Mouse (Mus musculus): ENCODE data around the gene Fgfr2. TPM values are rescaled to one million over a fixed set of nuclear protein-coding genes. Genes with fewer than 3 reads are reported as not detected.
A peak's percentile ranks its signal among the peaks of the same experiment; 100 is the strongest.

The Fgfr2 gene
- polyA plus RNA-seq, 1 experiment from 2014 or later = 33.9 TPM

DNA sequence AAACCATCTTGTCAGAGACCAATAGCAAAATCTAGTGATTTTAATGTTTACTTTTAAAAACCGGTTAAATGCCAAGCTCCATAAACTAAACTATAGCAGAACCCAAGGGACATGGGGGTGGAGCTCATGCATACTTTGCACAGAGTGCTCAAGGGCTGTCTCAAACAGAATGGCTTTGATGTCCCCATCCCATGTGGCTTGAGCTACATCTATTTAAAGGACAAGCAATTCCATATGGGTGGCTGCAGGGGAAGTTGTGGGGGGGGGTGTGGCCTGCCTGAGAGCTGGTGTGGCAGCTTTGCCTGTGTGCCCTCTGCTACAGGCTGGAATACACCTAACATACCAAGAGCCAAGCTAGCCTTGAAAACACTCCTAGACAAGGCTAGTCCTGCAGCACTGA lies 98.5 kb downstream of the Fgfr2 start:
- no peaks in the 10 kb centered on the region; the same call in 1 of the 2 replicates for H3K36me3 ChIP-seq
- no peaks in the 10 kb centered on the region for H3K27me3 ChIP-seq
- peaks cover 33% of the 10 kb centered on the region for H3K4me1 ChIP-seq (replicated peaks)
- no peak overlapping the region for H3K4me3 ChIP-seq
- ATAC-seq (ENCODE audit: low FRiP score) = no peak
- H3K27ac ChIP-seq = no peak overlapping the region
- H3K4me2 ChIP-seq = no peak overlapping the region
- 74% methylated on average over 1 of the region's 1 CpGs for WGBS
- H3K9ac ChIP-seq = no peak overlapping the region
- no peaks in the 10 kb centered on the region for H3K9me3 ChIP-seq

DNA sequence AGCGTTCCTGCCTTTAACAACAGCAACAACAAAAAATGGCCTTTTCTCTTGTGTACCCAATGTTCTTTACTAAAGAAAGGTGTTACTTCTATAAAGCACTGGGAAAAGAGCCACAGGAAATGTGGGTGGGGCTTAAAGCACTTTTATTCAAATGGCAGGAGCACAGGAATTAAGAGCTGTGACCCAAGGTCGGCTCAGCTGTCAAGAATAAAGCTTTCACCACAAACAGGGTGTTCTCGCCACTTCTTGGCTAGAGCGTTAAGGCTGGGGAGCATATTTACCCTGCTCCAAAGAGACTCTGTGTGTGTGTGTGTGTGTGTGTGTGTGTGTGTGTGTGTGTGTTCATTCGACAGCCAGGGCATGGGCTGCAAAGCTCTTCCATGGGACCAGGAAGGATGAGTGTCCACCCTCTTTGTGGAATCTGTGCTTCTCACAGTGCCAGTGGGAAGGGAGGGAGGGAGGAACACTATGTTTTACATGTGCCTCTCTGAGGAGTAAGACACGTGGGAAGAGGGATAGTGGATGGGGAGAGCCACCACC lies 103.6 kb downstream of the Fgfr2 start:
- no peak overlapping the region for H3K4me3 ChIP-seq
- 37% methylated on average over 6 of the region's 6 CpGs for WGBS
- no peaks in the 10 kb centered on the region for H3K9me3 ChIP-seq
- no peaks in the 10 kb centered on the region; the same call in 1 of the 2 replicates for H3K36me3 ChIP-seq
- 0 out of 2 replicates have a peak, but pooled peaks have one; percentile 33 for ATAC-seq (ENCODE audit: low FRiP score)
- H3K4me1 ChIP-seq (replicated peaks) = peaks cover 48% of the 10 kb centered on the region
- 0 out of 2 replicates have a peak overlapping the region, but pooled peaks have one; percentile 20 for H3K27ac ChIP-seq
- H3K27me3 ChIP-seq = no peaks in the 10 kb centered on the region
- no peak overlapping the region for H3K9ac ChIP-seq
- no peak overlapping the region for H3K4me2 ChIP-seq

DNA sequence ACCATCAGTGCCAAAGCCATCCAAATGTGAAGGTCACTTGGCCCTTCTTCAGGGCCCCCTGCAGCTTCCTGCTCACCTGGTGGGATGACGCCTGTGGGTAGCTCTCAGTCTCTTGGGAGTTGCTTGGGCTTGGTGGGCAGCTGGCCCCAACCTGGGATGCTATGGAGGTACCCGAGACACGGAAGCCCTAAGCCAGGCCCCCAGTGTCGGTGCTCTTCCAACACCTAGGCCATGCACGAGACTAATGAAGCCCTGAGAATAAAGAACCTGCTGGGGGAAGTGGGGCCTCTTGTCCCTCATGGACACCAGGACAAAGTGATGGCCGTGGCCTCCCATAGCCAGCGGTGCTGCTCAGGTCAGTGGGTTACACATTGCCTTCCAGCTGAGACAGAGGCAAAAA lies 104.2 kb downstream of the Fgfr2 start:
- Histone ChIP-seq H3K4me3 (no peak overlapping the region), H3K36me3 (no peaks in the 10 kb centered on the region; the same call in 1 of the 2 replicates), H3K9ac (no peak overlapping the region), H3K27me3 (no peaks in the 10 kb centered on the region), H3K4me2 (no peak overlapping the region), H3K9me3 (no peaks in the 10 kb centered on the region), H3K27ac (peak overlapping the region; percentile 18; the same call in 1 of the 2 replicates), H3K4me1 (replicated peaks) (peaks cover 53% of the 10 kb centered on the region)
- no peak for ATAC-seq (ENCODE audit: low FRiP score)
- WGBS = 80% methylated on average over 7 of the region's 7 CpGs

DNA sequence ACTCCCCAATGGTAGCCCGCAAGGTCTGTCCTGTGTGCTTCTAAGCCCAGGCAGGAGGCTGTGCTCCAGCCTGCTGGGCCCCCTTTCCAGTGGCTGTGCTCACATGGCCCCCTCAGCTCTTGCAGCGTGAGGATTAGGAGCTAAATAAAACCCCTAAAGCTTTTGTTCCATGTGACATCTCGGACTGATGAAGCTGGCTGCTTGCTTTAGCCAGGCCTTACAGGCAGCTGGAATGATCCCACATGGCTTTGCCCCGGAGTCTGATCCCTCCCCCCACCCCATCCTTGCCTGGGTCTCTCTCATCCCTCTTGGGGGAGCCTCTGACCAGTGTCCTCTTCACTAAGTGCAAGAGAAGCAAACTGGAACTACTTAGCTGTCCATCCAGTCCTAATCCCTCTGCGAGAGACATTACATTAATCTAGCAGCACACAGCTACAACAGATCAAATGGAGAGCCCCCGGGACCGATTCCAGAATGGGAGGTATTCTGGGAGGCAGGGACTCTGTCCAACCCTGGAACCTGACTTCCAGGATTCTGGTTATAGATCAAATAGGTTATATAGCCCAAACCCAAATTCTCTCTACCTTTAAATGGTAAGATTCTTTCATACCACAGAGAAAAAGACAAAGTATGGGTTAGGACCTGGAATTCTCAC lies 107.6 kb downstream of the Fgfr2 start:
- peak overlapping the region; percentile 75 for H3K27ac ChIP-seq
- H3K9me3 ChIP-seq = no peaks in the 10 kb centered on the region
- no peak overlapping the region for H3K4me3 ChIP-seq
- 39% methylated on average over 7 of the region's 7 CpGs for WGBS
- 0 out of 2 replicates have a peak, but pooled peaks have one; percentile 17 for ATAC-seq (ENCODE audit: low FRiP score)
- no peak overlapping the region for H3K4me2 ChIP-seq
- no peaks in the 10 kb centered on the region; the same call in 1 of the 2 replicates for H3K36me3 ChIP-seq
- no peaks in the 10 kb centered on the region for H3K27me3 ChIP-seq
- peaks cover 76% of the 10 kb centered on the region for H3K4me1 ChIP-seq (replicated peaks)
- H3K9ac ChIP-seq = peak overlapping the region; percentile 19; the same call in 1 of the 2 replicates

GRCm38 (mm10) chr7:133014631-133015030 lies 108.5 kb downstream of the Fgfr2 start:
- Histone ChIP-seq H3K9me3 (no peaks in the 10 kb centered on the region), H3K27me3 (no peaks in the 10 kb centered on the region), H3K9ac (peak overlapping the region; percentile 19), H3K27ac (peak overlapping the region; percentile 75), H3K4me1 (replicated peaks) (peaks cover 76% of the 10 kb centered on the region), H3K4me2 (no peak overlapping the region), H3K36me3 (no peaks in the 10 kb centered on the region; the same call in 1 of the 2 replicates), H3K4me3 (no peak overlapping the region)
- WGBS = 93% methylated on average over 14 of the region's 14 CpGs
- no peak for ATAC-seq (ENCODE audit: low FRiP score)

DNA sequence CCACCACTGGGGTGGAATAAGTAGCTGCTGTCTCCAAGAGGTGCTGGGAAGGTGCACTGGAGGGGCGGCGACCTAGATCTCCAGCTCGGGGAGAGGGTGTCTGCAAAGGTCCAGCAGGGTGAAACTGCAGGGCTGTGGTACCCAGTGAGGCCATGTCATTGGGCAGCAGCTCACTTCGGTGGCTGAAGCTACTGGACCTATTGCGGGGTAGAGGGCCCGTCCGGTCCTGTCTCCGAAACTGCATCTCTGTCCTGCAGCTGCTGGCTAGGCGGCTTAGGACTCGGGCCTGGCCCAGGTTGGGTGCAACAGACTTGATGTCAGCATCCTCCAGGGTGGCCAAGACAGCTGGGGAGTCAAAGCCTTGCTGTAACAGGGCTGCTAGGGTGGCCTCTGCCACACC lies 109.2 kb downstream of the Fgfr2 start:
- H3K9ac ChIP-seq = no peak overlapping the region; the same call in 1 of the 2 replicates

GRCm38 (mm10) chr7:133012637-133013366 lies 110.3 kb downstream of the Fgfr2 start:
- H3K9ac ChIP-seq = no peak overlapping the region
- peaks cover 81% of the 10 kb centered on the region for H3K4me1 ChIP-seq (replicated peaks)
- H3K9me3 ChIP-seq = no peaks in the 10 kb centered on the region
- ATAC-seq (ENCODE audit: low FRiP score) = no peak
- H3K27me3 ChIP-seq = no peaks in the 10 kb centered on the region
- no peak overlapping the region for H3K4me3 ChIP-seq
- H3K36me3 ChIP-seq = no peaks in the 10 kb centered on the region; the same call in 1 of the 2 replicates
- 79% methylated on average over 14 of the region's 14 CpGs for WGBS
- no peak overlapping the region for H3K4me2 ChIP-seq
- H3K27ac ChIP-seq = peak overlapping the region; percentile 67; the same call in 1 of the 2 replicates

More for the DNA sequence above, 109.2 kb downstream of the Fgfr2 start:
- H3K27ac ChIP-seq = peak overlapping the region; percentile 75
- H3K27me3 ChIP-seq = no peaks in the 10 kb centered on the region
- WGBS = 94% methylated on average over 10 of the region's 10 CpGs
- no peak for ATAC-seq (ENCODE audit: low FRiP score)
- no peak overlapping the region for H3K4me3 ChIP-seq
- H3K9me3 ChIP-seq = no peaks in the 10 kb centered on the region
- peaks cover 76% of the 10 kb centered on the region for H3K4me1 ChIP-seq (replicated peaks)
- no peaks in the 10 kb centered on the region; the same call in 1 of the 2 replicates for H3K36me3 ChIP-seq
- H3K4me2 ChIP-seq = no peak overlapping the region

GRCm38 (mm10) chr7:133011611-133012010 lies 111.5 kb downstream of the Fgfr2 start:
- Histone ChIP-seq H3K27me3 (no peaks in the 10 kb centered on the region), H3K36me3 (no peaks in the 10 kb centered on the region; the same call in 1 of the 2 replicates), H3K27ac (peak overlapping the region; percentile 83), H3K4me3 (no peak overlapping the region), H3K4me1 (replicated peaks) (peaks cover 92% of the 10 kb centered on the region), H3K9me3 (no peaks in the 10 kb centered on the region), H3K9ac (no peak overlapping the region), H3K4me2 (peak overlapping the region; percentile 30)
- 39% methylated on average over 4 of the region's 4 CpGs for WGBS
- ATAC-seq (ENCODE audit: low FRiP score) = no peak

DNA sequence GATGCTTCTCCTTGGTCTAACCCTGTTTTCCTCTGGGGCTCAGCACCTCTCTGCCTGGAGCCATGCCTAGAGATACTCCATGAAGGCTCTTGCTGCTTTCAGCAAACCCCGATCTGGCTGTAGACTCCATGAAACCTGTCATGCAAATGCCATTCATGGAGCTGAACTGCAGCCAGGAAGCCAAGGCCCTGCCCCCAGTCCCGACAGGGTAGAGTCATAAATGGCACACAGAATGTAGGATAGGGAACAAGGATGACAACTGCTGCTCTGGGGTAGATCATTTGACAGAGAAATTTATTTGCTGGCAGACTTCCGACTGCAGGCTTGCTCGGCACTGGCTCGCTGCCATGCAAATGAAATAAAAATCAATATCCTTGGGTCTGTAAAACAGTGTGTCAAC lies 112.0 kb downstream of the Fgfr2 start:
- Histone ChIP-seq H3K4me2 (peak overlapping the region; percentile 30), H3K36me3 (no peaks in the 10 kb centered on the region; the same call in 1 of the 2 replicates), H3K4me1 (replicated peaks) (peaks cover 95% of the 10 kb centered on the region), H3K9me3 (no peaks in the 10 kb centered on the region), H3K4me3 (no peak overlapping the region), H3K27me3 (no peaks in the 10 kb centered on the region), H3K9ac (no peak overlapping the region), H3K27ac (peak overlapping the region; percentile 83)
- WGBS = 36% methylated on average over 5 of the region's 5 CpGs
- ATAC-seq (ENCODE audit: low FRiP score) = peak; percentile 44; the same call in 1 of the 2 replicates

- Histone ChIP-seq H3K27ac (peak overlapping the region; percentile 83), H3K27me3 (no peaks in the 10 kb centered on the region), H3K4me2 (no peak overlapping the region), H3K4me1 (replicated peaks) (peaks cover 96% of the 10 kb centered on the region), H3K36me3 (no peaks in the 10 kb centered on the region; the same call in none of the 2 replicates), H3K9me3 (no peaks in the 10 kb centered on the region), H3K4me3 (no peak overlapping the region), H3K9ac (no peak overlapping the region)
- WGBS = 82% methylated on average over 3 of the region's 3 CpGs
- ATAC-seq (ENCODE audit: low FRiP score) = no peak
Measured at GRCm38 (mm10) chr7:133010477-133010876, 112.7 kb downstream of the Fgfr2 start.

GRCm38 (mm10) chr7:133009676-133010075 lies 113.5 kb downstream of the Fgfr2 start:
- WGBS = 77% methylated on average over 8 of the region's 8 CpGs
- no peak for ATAC-seq (ENCODE audit: low FRiP score)
- no peaks in the 10 kb centered on the region for H3K9me3 ChIP-seq
- no peaks in the 10 kb centered on the region for H3K27me3 ChIP-seq
- no peaks in the 10 kb centered on the region; the same call in none of the 2 replicates for H3K36me3 ChIP-seq
- no peak overlapping the region for H3K9ac ChIP-seq
- no peak overlapping the region for H3K4me2 ChIP-seq
- no peak overlapping the region for H3K4me3 ChIP-seq
- H3K27ac ChIP-seq = peak overlapping the region; percentile 83
- H3K4me1 ChIP-seq (replicated peaks) = peaks cover 90% of the 10 kb centered on the region

- WGBS = 73% methylated on average over 4 of the region's 4 CpGs
- H3K27me3 ChIP-seq = no peaks in the 10 kb centered on the region
- no peak overlapping the region for H3K4me3 ChIP-seq
- peaks cover 90% of the 10 kb centered on the region for H3K4me1 ChIP-seq (replicated peaks)
- no peak overlapping the region for H3K9ac ChIP-seq
- H3K27ac ChIP-seq = peak overlapping the region; percentile 46; the same call in 1 of the 2 replicates
- H3K4me2 ChIP-seq = no peak overlapping the region
- no peaks in the 10 kb centered on the region for H3K9me3 ChIP-seq
- ATAC-seq (ENCODE audit: low FRiP score) = no peak
- no peaks in the 10 kb centered on the region; the same call in 1 of the 2 replicates for H3K36me3 ChIP-seq
Measured at GRCm38 (mm10) chr7:133008663-133009062, 114.5 kb downstream of the Fgfr2 start.
